Mouse (Mus musculus): Measurements from ENCODE around the gene Gpnmb. TPM values are rescaled to one million over a fixed set of nuclear protein-coding genes. Genes with fewer than 3 reads are reported as not detected.
A peak's percentile ranks its signal among the peaks of the same experiment; 100 is the strongest.

The Gpnmb gene
- polyA plus RNA-seq, 1 experiment, result 2.8 TPM

DNA sequence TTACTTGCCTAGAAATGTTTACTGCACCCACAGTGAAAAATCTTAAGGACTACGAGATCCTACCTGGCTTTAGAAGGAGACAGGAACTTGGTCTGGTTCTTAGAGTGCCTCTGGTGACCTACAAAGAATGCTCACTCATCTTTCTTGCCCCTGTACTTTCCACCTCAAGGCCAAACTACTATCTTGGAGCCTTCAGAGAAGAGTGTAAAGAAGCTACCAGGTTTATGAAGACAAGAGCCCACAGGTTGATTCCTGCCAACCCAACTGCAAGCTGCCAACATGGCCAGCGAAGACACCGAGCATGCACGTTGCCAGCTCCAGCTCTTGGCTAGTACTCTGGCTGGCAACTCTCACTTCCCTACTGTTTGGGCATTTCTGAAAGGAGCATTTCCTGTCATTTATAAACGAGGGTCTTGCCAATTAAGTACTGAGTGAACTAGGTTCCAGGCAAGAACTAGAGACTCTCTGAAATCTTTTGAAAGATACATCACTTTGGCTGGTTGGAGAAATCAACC lies 61.3 kb downstream of the Gpnmb start:
- H3K4me3 ChIP-seq (ENCODE audit: insufficient read depth, low read depth, low read length), result no peak overlapping the region

DNA sequence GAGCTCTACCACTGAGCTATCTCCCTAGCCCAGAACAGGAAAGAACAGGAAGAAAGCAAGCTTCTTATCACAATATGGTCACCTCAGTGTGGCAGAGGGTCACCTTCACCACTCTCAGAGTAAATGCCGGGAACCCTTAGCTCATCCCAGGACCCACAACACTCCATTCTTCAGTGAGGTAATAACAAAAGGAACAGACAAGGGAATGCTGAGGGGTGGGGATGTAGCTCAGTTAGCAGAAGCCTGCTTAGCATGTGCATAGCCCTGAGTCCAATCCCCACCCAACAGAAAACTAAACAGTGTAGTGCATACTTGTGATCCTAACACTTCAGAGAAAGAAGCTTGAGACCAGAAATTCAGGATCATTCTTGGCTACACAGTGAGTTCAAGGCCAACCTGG lies 62.7 kb downstream of the Gpnmb start:
- Histone ChIP-seq H3K4me1 (ENCODE audit: control insufficient read depth, insufficient read depth, insufficient read length, low read length) (peaks cover 3% of the 10 kb centered on the region), H3K27ac (replicated peaks; ENCODE audit: low read depth, low read length) (no peak overlapping the region), H3K4me3 (ENCODE audit: insufficient read depth, low read depth, low read length) (no peak overlapping the region)

More for the DNA sequence above, 61.3 kb downstream of the Gpnmb start:
- Histone ChIP-seq H3K27ac (replicated peaks; ENCODE audit: low read depth, low read length) (peak overlapping the region; percentile 33), H3K4me1 (ENCODE audit: control insufficient read depth, insufficient read depth, insufficient read length, low read length) (peaks cover 3% of the 10 kb centered on the region)

DNA sequence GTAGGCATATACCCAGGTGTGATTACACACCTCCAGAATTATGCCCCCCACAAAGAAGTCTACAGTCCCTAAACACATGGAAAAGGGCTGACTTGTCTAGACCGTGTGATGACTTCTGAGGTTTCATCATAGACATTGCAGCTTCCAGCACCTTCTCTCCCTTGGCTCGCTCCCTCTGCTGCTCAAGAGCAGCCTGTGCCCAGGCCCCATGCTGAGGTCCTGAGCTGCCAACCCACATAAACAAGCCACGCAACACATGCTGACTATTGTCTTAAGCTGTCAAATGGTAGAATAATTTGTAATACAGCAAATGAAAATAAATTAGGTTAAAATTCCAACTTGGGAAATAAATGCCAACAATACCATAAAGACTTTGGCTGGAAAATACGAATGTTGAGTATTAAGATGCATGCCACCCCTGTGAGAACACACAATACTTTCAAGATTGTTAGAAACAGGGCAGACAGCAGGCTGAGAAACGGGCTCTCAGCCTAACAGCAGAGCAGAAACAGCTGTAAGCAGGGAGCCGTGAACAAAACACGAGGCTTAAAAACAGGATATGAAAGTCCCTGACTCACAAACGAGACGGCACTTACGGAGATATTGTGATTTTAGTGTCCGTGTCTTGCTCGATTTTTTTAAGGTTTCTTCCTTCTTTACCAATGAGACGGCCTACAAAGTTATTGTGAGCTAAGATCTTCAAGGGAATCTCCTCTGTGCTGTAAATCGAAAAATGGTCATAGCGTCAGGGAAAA lies 70.6 kb downstream of the Gpnmb start:
- H3K4me1 ChIP-seq (ENCODE audit: control insufficient read depth, insufficient read depth, insufficient read length, low read length), result no peaks in the 10 kb centered on the region; the same call in 1 of the 2 replicates
- no peak overlapping the region for H3K4me3 ChIP-seq (ENCODE audit: insufficient read depth, low read depth, low read length)
- no peak overlapping the region for H3K27ac ChIP-seq (replicated peaks; ENCODE audit: low read depth, low read length)

DNA sequence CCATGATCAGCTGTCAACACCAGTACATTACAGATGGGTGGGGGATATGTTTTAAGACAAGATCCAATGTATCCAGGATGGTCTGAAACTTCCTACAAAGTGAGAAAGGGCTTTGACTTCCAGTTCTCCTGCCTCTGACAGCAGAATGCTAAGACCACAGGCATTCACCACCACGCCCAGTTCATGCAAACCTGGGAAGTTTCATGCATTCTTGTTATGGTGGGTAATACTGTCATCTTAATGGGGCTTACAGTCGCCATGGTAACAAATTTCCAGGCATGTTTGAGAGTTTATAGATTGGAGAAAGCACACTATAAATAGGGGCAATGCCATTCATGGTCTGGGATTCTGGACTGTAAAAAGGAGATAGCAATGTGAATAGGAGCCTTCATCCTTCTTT lies 72.8 kb downstream of the Gpnmb start:
- Histone ChIP-seq H3K4me3 (ENCODE audit: insufficient read depth, low read depth, low read length) (no peak overlapping the region), H3K27ac (replicated peaks; ENCODE audit: low read depth, low read length) (no peak overlapping the region), H3K4me1 (ENCODE audit: control insufficient read depth, insufficient read depth, insufficient read length, low read length) (no peaks in the 10 kb centered on the region; the same call in 1 of the 2 replicates)

DNA sequence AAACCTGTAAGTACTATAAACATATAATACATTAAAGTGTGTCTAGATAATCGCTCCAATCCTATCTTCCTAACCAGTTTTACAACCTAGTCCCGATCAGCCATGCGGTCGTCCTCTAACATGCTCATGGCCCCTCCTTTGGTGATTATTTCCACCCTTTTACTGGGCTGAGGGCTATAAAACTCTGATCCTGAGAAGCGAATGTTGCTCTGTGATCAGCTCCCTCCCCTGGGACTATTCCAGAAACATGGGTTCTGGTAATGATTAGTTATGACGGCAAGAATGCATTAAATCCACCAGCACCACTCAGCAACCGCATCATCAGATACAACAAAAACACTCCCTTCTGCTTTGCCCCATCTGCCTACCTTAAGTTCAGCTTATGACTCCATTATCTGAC lies 77.5 kb downstream of the Gpnmb start:
- H3K4me3 ChIP-seq (ENCODE audit: insufficient read depth, low read depth, low read length), result no peak overlapping the region
- no peak overlapping the region for H3K27ac ChIP-seq (replicated peaks; ENCODE audit: low read depth, low read length)
- H3K4me1 ChIP-seq (ENCODE audit: control insufficient read depth, insufficient read depth, insufficient read length, low read length), result no peaks in the 10 kb centered on the region; the same call in 1 of the 2 replicates

DNA sequence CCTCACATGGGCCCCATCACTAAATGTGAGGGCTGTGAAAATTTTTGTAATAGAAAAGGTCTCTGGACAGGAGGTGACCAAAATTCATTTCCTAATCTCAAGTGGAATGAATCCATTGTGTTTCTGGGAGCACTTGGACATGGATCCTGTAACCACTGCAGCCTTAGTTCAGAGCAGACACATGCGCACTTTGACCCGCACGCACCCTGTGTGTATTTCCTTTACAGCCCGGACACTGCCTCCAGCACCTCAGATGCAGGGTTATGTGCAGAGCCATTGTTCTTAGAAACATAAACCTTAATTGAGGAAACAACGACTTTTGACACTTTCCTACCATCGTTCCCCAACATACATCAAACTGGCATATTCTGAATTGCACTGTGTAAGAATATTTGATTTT lies 78.1 kb downstream of the Gpnmb start:
- no peak overlapping the region for H3K27ac ChIP-seq (replicated peaks; ENCODE audit: low read depth, low read length)
- H3K4me3 ChIP-seq (ENCODE audit: insufficient read depth, low read depth, low read length), result no peak overlapping the region
- no peaks in the 10 kb centered on the region; the same call in 1 of the 2 replicates for H3K4me1 ChIP-seq (ENCODE audit: control insufficient read depth, insufficient read depth, insufficient read length, low read length)

DNA sequence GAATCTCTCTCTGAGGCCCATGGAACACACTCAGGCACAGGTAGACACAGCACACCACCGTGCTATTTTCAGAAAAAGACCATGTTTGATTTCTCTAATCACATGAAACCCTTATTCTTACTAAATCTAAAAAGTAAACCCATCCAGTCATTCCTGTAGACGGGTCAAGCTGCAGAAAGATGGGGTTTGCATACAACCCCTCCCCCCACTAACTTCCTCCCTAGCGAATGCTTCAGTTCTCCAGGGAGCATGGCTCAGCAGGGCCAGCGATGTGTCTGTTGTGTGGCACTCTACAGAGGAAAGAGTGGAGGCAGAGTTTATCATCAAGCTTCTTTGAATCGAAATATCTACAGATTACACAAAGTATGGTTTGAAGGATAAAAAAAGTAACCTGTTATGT lies 79.2 kb downstream of the Gpnmb start:
- H3K4me3 ChIP-seq (ENCODE audit: insufficient read depth, low read depth, low read length), result no peak overlapping the region
- H3K4me1 ChIP-seq (ENCODE audit: control insufficient read depth, insufficient read depth, insufficient read length, low read length), result no peaks in the 10 kb centered on the region
- no peak overlapping the region for H3K27ac ChIP-seq (replicated peaks; ENCODE audit: low read depth, low read length)

DNA sequence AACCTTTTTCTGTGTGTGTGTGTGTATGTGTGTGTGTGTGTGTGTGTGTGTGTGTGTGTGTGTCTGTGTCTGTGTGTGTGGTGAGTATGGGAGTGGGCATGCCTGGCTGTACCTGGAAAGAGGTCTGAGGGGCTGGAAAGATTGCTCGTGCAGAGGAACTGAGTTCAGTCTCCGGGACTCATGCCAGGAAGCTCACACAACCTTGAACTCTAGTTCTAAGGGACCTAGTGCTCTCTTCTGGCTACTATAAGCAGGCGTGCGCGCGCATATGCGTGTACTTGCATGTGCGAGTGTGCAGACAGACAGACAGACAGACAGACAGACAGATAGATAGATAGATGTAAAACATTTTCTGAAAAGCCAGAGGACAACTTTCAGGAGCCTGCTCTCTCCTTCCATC lies 79.9 kb downstream of the Gpnmb start:
- Histone ChIP-seq H3K4me1 (ENCODE audit: control insufficient read depth, insufficient read depth, insufficient read length, low read length) (no peaks in the 10 kb centered on the region), H3K27ac (replicated peaks; ENCODE audit: low read depth, low read length) (no peak overlapping the region), H3K4me3 (ENCODE audit: insufficient read depth, low read depth, low read length) (no peak overlapping the region)

DNA sequence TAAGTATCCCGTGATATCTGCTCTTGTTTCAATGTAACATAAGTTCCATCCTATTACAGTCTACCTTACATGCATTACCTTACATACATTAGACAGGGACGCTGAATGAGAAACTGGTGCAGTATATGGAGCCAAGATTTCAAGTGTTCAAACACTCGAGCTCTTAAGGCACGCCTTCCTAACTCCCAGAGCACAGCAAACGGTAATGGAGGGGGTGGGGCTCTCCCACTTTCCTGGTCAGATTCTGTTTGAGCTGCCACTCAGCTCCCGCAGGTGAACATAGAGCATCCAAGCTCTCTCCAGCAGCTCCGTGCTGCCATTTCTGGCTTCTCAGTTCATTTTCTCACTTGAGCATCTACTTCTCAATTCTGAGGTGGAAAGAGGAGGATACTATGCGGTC lies 82.1 kb downstream of the Gpnmb start:
- Histone ChIP-seq H3K4me1 (ENCODE audit: control insufficient read depth, insufficient read depth, insufficient read length, low read length) (no peaks in the 10 kb centered on the region), H3K27ac (replicated peaks; ENCODE audit: low read depth, low read length) (no peak overlapping the region), H3K4me3 (ENCODE audit: insufficient read depth, low read depth, low read length) (no peak overlapping the region)

DNA sequence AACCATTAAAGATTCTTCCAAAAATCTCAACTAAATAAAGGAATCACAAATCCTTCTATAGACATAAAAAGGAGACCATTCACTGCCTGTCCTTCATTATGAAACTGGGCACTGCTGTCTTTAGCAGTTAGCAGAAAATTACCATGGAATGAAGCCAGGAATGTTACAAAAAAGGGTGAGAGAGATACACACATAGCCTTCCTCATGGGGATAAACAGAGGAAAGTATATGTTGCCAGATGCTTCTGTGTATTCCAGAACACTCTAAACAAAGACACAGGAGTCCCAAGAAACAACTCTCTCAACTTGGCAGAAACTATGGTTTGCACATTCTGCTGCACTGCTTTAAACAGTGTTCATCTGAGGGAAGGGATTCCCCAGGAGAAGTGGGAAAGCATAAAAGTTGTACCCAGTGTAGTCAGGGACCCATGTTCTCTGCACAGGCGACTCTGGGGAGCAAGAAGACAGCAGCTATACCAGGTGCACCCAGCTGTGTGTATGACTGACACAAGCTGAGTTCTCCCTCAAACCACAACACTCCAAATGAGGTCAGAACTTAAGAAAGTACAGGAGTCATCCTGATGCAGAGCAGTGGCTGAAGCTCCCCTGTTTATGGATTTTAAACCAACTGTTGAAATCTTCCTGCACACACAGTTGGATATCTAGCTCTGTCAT lies 83.3 kb downstream of the Gpnmb start:
- Histone ChIP-seq H3K27ac (replicated peaks; ENCODE audit: low read depth, low read length) (no peak overlapping the region), H3K4me1 (ENCODE audit: control insufficient read depth, insufficient read depth, insufficient read length, low read length) (no peaks in the 10 kb centered on the region), H3K4me3 (ENCODE audit: insufficient read depth, low read depth, low read length) (no peak overlapping the region)

DNA sequence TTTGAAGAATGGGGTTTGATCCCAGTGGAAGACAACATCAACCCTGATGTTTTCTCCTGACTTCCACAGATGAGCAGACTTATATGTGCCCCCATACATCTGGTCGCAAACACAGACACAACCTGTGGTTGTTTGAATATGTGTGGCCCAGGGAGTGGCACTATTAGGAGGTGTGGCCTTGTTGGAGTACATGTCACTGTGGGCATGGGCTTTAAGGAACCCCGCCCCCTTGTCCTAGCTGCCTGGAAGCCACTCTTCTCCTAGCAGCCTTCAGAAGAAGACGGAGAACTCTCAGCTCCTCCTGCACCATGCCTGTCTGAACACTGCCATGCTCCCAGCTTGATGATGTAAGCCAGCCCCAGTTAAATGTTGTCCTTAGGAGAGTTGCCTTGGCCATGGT lies 84.0 kb downstream of the Gpnmb start:
- H3K27ac ChIP-seq (replicated peaks; ENCODE audit: low read depth, low read length), result no peak overlapping the region
- no peaks in the 10 kb centered on the region for H3K4me1 ChIP-seq (ENCODE audit: control insufficient read depth, insufficient read depth, insufficient read length, low read length)
- H3K4me3 ChIP-seq (ENCODE audit: insufficient read depth, low read depth, low read length), result no peak overlapping the region

Other genes with a start within 250 kb of the Gpnmb start
- 6.5 and 13.7 TPM in 2 replicates for gene Tmem176a, start 195.6 kb upstream of the Gpnmb start, polyA plus RNA-seq (2012; ENCODE audit: insufficient read depth, insufficient read length, missing spikeins)
- gene Tmem176b, start 195.1 kb upstream of the Gpnmb start, polyA plus RNA-seq (2012; ENCODE audit: insufficient read depth, insufficient read length, missing spikeins), result 17.6 and 21.0 TPM in 2 replicates
- gene Aoc1, start 163.7 kb upstream of the Gpnmb start, polyA plus RNA-seq (2012; ENCODE audit: insufficient read depth, insufficient read length, missing spikeins), result not detected in 2 replicates
- gene 1600015I10Rik, start 106.7 kb upstream of the Gpnmb start, polyA plus RNA-seq (2012; ENCODE audit: insufficient read depth, insufficient read length, missing spikeins), result 0.46 TPM in 1 of 2 replicates, not detected in the other
- gene Doxl2, start 61.6 kb upstream of the Gpnmb start, polyA plus RNA-seq (2012; ENCODE audit: insufficient read depth, insufficient read length, missing spikeins), result not detected in 2 replicates
- not detected in 2 replicates for gene Svs1, start 49.7 kb upstream of the Gpnmb start, polyA plus RNA-seq (2012; ENCODE audit: insufficient read depth, insufficient read length, missing spikeins)
- 89.5 and 97.9 TPM in 2 replicates for gene Malsu1, start 37.2 kb downstream of the Gpnmb start, polyA plus RNA-seq (2012; ENCODE audit: insufficient read depth, insufficient read length, missing spikeins)
- gene Igf2bp3, start 178.4 kb downstream of the Gpnmb start, polyA plus RNA-seq (2012; ENCODE audit: insufficient read depth, insufficient read length, missing spikeins), result not detected in 2 replicates
- gene Tra2a, start 227.5 kb downstream of the Gpnmb start, polyA plus RNA-seq (2012; ENCODE audit: insufficient read depth, insufficient read length, missing spikeins), result 27.9 and 49.0 TPM in 2 replicates

All from brown adipose tissue, adult 24 weeks (tissue).